8 mouse cellular contexts compared by ENCODE assay signal in the genomic region with DNA sequence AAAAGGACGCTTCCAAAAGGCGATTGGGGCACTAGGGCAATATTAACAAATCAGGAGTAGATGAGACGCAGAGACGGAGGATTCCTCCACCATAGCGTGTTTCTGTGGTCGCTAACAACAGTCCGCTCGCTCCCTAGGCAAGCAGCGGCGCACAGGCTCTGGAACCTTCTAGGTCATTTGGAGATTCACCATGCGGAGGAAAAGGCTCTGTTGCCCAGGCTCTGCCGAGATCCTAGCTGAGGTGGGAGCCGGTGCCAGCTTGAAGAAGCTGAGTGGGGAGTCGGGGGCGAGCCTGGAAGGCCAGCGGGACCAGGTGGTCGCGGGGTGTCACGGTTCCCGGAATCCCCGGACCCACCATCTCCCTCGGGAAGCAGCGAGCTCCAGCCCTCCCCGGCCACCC. TPM values are rescaled to one million over a fixed set of nuclear protein-coding genes. Genes with fewer than 3 reads are reported as not detected.
DNase-seq lines count a peak whose midpoint lies in the region; ATAC-seq and TF ChIP-seq lines count a peak whose summit lies in the region.

No protein-coding gene starts in this region.

- H3K4me1 ChIP-seq in thymus, adult 2 months (replicated peaks; ENCODE audit: control insufficient read depth, insufficient read depth, low read length) = peaks cover 5% of the 10 kb centered on the region; the same call in 1 of the 2 replicates
- peaks cover 21% of the 10 kb centered on the region for H3K4me1 ChIP-seq in hindbrain, embryonic 15.5 days (replicated peaks)
- no peaks in the 10 kb centered on the region for H3K4me1 ChIP-seq in lung, postnatal 0 days (ENCODE audit: insufficient read depth, low read depth, low read length)

- TF ChIP-seq CTCF in thymus, adult 2 months (IDR thresholded peaks at IDR 0.05; ENCODE audit: borderline replicate concordance, control insufficient read depth, extremely low read depth, insufficient read depth, low read length, poor library complexity) = 0 out of 2 replicates have a peak, but pooled peaks have one; percentile 0
- no peak for TF ChIP-seq CTCF in lung, postnatal 0 days (IDR thresholded peaks at IDR 0.05)

- H3K36me3 ChIP-seq in thymus, adult 2 months (ENCODE audit: control insufficient read depth, insufficient read depth, low read length) = peaks cover 9% of the 10 kb centered on the region
- peaks cover 11% of the 10 kb centered on the region for H3K36me3 ChIP-seq in hindbrain, embryonic 15.5 days
- no peaks in the 10 kb centered on the region; the same call in 1 of the 2 replicates for H3K36me3 ChIP-seq in lung, postnatal 0 days (ENCODE audit: insufficient read depth, low read length)

- peak overlapping the region; percentile 12 for H3K27ac ChIP-seq in thymus, adult 2 months (ENCODE audit: control insufficient read depth, insufficient read depth, low read length)
- H3K27ac ChIP-seq in hindbrain, embryonic 15.5 days (replicated peaks) = peak overlapping the region; percentile 88
- H3K27ac ChIP-seq in lung, postnatal 0 days (ENCODE audit: low read length) = peak overlapping the region; percentile 74

- peak overlapping the region; percentile 76 for H3K4me2 ChIP-seq in hindbrain, embryonic 15.5 days
- H3K4me2 ChIP-seq in lung, postnatal 0 days (replicated peaks; ENCODE audit: low read depth, low read length) = peak overlapping the region; percentile 96

- TF ChIP-seq EP300 in lung, postnatal 0 days (IDR thresholded peaks at IDR 0.05) = no peak

- H3K9me3 ChIP-seq in hindbrain, embryonic 15.5 days = no peaks in the 10 kb centered on the region
- no peaks in the 10 kb centered on the region for H3K9me3 ChIP-seq in lung, postnatal 0 days (ENCODE audit: low read length)

- TF ChIP-seq POLR2A in thymus, adult 2 months (IDR thresholded peaks at IDR 0.05; ENCODE audit: control insufficient read depth, extremely low read depth, insufficient read depth, low read length, poor library complexity) = no peak

- DNase-seq in cerebellum, adult 18-20 months = no peak
- no peak for DNase-seq in thymus, adult 2 months
- no peak for DNase-seq in thymus, postnatal 0 days (ENCODE audit: low spot score)
- DNase-seq in lung, postnatal 0 days (ENCODE audit: low spot score) = peak; percentile 45
- DNase-seq in left cerebral cortex, adult 8-10 months (ENCODE audit: low spot score in 2 of 2) = no peak
- DNase-seq in adrenal gland, postnatal 10 days = no peak

- H3K9ac ChIP-seq in hindbrain, embryonic 15.5 days = peak overlapping the region; percentile 58
- peak overlapping the region; percentile 33; the same call in 1 of the 2 replicates for H3K9ac ChIP-seq in lung, postnatal 0 days (replicated peaks; ENCODE audit: low read depth)

- WGBS in thymus, adult 2 months = under 1% methylated on average over 24 of the region's 24 CpGs
- 1% methylated on average over 24 of the region's 24 CpGs for WGBS in hindbrain, embryonic 15.5 days
- WGBS in lung, postnatal 0 days = 0% methylated on average over 21 of the region's 24 CpGs

- H3K27me3 ChIP-seq in thymus, adult 2 months (ENCODE audit: control insufficient read depth, insufficient read depth, low read length) = no peaks in the 10 kb centered on the region
- H3K27me3 ChIP-seq in hindbrain, embryonic 15.5 days = no peaks in the 10 kb centered on the region
- no peaks in the 10 kb centered on the region for H3K27me3 ChIP-seq in lung, postnatal 0 days (replicated peaks; ENCODE audit: insufficient read depth, low read length)

- peak overlapping the region; percentile 84 for H3K4me3 ChIP-seq in thymus, adult 2 months (ENCODE audit: control insufficient read depth, insufficient read depth, low read length)
- peak overlapping the region; percentile 73 for H3K4me3 ChIP-seq in hindbrain, embryonic 15.5 days
- H3K4me3 ChIP-seq in lung, postnatal 0 days (ENCODE audit: low read depth, low read length) = peak overlapping the region; percentile 58

- ATAC-seq in cerebellum, adult (ENCODE audit: insufficient number of reproducible peaks, low FRiP score, low TSS enrichment) = peak; percentile 2; the same call in 1 of the 2 replicates
- no peak for ATAC-seq in hindbrain, embryonic 15.5 days (ENCODE audit: low FRiP score, low read depth)
- no peak for ATAC-seq in lung, postnatal 0 days

RNA-seq across cellular contexts. Expression of gene Hsph1, which starts 0.6 kb away (rescaled TPM):
- 15.3 and 18.7 TPM in 2 replicates for polyA plus RNA-seq in thymus, adult 2 months (2012; rRNA removed)
- 19.1 and 27.7 TPM in 2 replicates for polyA plus RNA-seq in thymus, postnatal 0 days (2015; fragmentation: Nextera tagmentation; extraction: Ambion mirVana)
- 97.4 and 97.6 TPM in 2 replicates for polyA plus RNA-seq in hindbrain, embryonic 15.5 days (2015; fragmentation: Nextera tagmentation; extraction: Ambion mirVana)
- 7.3 and 14.7 TPM in 2 replicates for polyA plus RNA-seq in lung, postnatal 0 days (2015; fragmentation: Nextera tagmentation; extraction: Ambion mirVana)
- total RNA-seq in left cerebral cortex, adult 8-10 months (2022) = 100 to 1,000 TPM; 269 to 310 (median 301) TPM
- 10 to 100 TPM; 30.1 to 35.3 TPM for total RNA-seq in adrenal gland, postnatal 10 days (2021)

RNA-seq across cellular contexts. Expression of gene B3glct, which starts 42.5 kb away (rescaled TPM):
- 4.1 and 4.7 TPM in 2 replicates for polyA plus RNA-seq in thymus, adult 2 months (2012; rRNA removed)
- 6.2 and 7.5 TPM in 2 replicates for polyA plus RNA-seq in thymus, postnatal 0 days (2015; fragmentation: Nextera tagmentation; extraction: Ambion mirVana)
- polyA plus RNA-seq in hindbrain, embryonic 15.5 days (2015; fragmentation: Nextera tagmentation; extraction: Ambion mirVana) = 14.8 TPM in 2 replicates
- polyA plus RNA-seq in lung, postnatal 0 days (2015; fragmentation: Nextera tagmentation; extraction: Ambion mirVana) = 5.0 and 5.1 TPM in 2 replicates
- 10 to 100 TPM; 16.4 to 21.1 (median 18.8) TPM for total RNA-seq in left cerebral cortex, adult 8-10 months (2022)
- 10 to 100 TPM; 16.6 to 18.1 TPM for total RNA-seq in adrenal gland, postnatal 10 days (2021)

Comparison
In these comparisons a context has a peak if more than half of its experiments do, and no peak if none do; other contexts are left out.
1. H3K27ac ChIP-seq: peak in every context shown above with its lines; median percentile 88 in hindbrain, embryonic 15.5 days; 74 in lung, postnatal 0 days; 12 in thymus, adult 2 months.